Mouse (Mus musculus) limb, embryonic 14.5 days (tissue): ENCODE measurements around the gene A530084C06Rik. TPM values are rescaled to one million over a fixed set of nuclear protein-coding genes. Genes with fewer than 3 reads are reported as not detected.

Experiments
- ATAC-seq: fragments of 200-750 bp; cut with Nextera tagmentation; 2 replicates; pipeline ENCODE4 v1.8.0; 2017; ENCODE audit warnings: low read depth, moderate number of reproducible peaks, moderate TSS enrichment; ENCODE audit not compliant: low FRiP score
- DNase-seq: peaks from one replicate; pipeline ENCODE4 v3.0.0-alpha.2; 2015; ENCODE audit warnings: low spot score
- H3K27ac ChIP-seq: fragments of 300-500 bp; sonication (generic); replicated peaks from 2 replicates; pipeline ENCODE4 v1.5.1; 2014; ENCODE audit warnings: low read depth, mild to moderate bottlenecking, low read length, moderate library complexity, mixed read lengths
- H3K27me3 ChIP-seq: fragments of 300-500 bp; sonication (generic); 2 replicates; pipeline ENCODE4 v1.6.1; 2014; ENCODE audit warnings: low read length, mixed read lengths; ENCODE audit not compliant: control insufficient read depth, insufficient read depth
- H3K36me3 ChIP-seq: fragments of 300-500 bp; sonication (generic); 2 replicates; pipeline ENCODE4 v1.6.1; 2014; ENCODE audit warnings: mild to moderate bottlenecking, low read length, moderate library complexity, mixed read lengths; ENCODE audit not compliant: control insufficient read depth, insufficient read depth
- H3K4me1 ChIP-seq: fragments of 300-500 bp; sonication (generic); 2 replicates; pipeline ENCODE4 v1.6.1; 2014; ENCODE audit warnings: antibody characterized with exemption, low read length, mixed read lengths; ENCODE audit not compliant: control insufficient read depth, insufficient read depth
- H3K4me2 ChIP-seq: fragments of 300-500 bp; sonication (generic); replicated peaks from 2 replicates; pipeline ENCODE4 v1.6.1; 2014; ENCODE audit warnings: low read depth, mild to moderate bottlenecking, low read length, moderate library complexity; ENCODE audit not compliant: severe bottlenecking
- H3K4me3 ChIP-seq: fragments of 300-500 bp; sonication (generic); replicated peaks from 2 replicates; pipeline ENCODE4 v1.5.1; 2014; ENCODE audit warnings: low read length
- H3K9ac ChIP-seq: fragments of 300-500 bp; sonication (generic); 2 replicates; pipeline ENCODE4 v1.6.1; 2014; ENCODE audit warnings: mild to moderate bottlenecking, low read depth, low read length, moderate library complexity; ENCODE audit not compliant: severe bottlenecking
- H3K9me3 ChIP-seq: fragments of 300-500 bp; sonication (generic); 2 replicates; pipeline ENCODE4 v1.6.1; 2016; ENCODE audit warnings: low read length; ENCODE audit not compliant: control insufficient read depth
- POLR2A ChIP-seq: fragments of 200-500 bp; IDR thresholded peaks from 2 replicates; pipeline ENCODE4 v1.8.0; 2012; ENCODE audit warnings: inconsistent platforms, mild to moderate bottlenecking, moderate library complexity, borderline replicate concordance; ENCODE audit not compliant: insufficient read depth, insufficient read length; ENCODE audit errors: extremely low read depth
- WGBS: fragments of 180-500 bp; shearing (Covaris S2); extraction: QIAGEN DNeasy Blood & Tissue Kit; methylation state at CpG from one replicate; pipeline ENCODE4 v1.1.7; 2014; 5-methylcytosine and 5-hydroxymethylcytosine counted together
- polyA plus RNA-seq, 2 experiments: library from polyadenylated mRNA; depleted of rRNA in 1 of 2; stranded (reverse) in 1 of 2; unstranded in 1 of 2; fragments of >200 nt; fragmentation: Nextera tagmentation in 1 of 2; extraction: Ambion mirVana in 1 of 2; gene quantifications; 2 replicates each; pipeline versions ENCODE4 v1.2.1 to v1.2.3; 2012 to 2014

Gene A530084C06Rik
- polyA plus RNA-seq, 2 experiments, result 1.1 TPM; not detected in 1

DNA sequence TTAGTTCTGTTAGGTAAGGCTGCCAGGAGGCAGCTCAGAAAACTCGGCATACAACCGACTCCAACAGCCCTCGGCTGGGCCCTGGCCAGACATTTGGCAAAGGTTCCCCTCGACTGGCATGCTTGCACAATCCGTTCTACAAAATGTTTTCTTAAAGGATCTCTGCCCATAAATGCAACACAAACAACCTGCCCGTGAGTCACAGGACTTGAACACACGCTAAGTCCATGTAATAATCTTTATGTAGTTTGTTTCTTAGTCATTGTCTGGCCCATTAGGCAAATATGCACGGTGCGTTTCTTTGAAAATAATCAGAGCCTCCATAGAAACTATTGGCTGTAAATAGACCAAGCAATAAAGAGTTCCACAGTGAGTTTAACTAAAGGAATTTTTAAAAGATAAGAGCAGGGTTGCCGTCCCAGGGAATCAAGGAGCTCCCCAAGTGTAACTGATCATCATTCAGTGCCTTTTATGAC, 40.7 kb downstream of the A530084C06Rik start:
- DNase-seq, result no peak
- WGBS, result 54% methylated on average over 10 of the region's 10 CpGs
- H3K36me3 ChIP-seq, result no peaks in the 10 kb centered on the region
- no peak overlapping the region for H3K9ac ChIP-seq
- no peak for TF ChIP-seq POLR2A
- H3K4me1 ChIP-seq, result no peaks in the 10 kb centered on the region
- H3K9me3 ChIP-seq, result no peaks in the 10 kb centered on the region
- H3K27me3 ChIP-seq, result no peaks in the 10 kb centered on the region
- H3K4me2 ChIP-seq, result no peak overlapping the region
- no peak overlapping the region for H3K27ac ChIP-seq
- H3K4me3 ChIP-seq, result no peak overlapping the region
- no peak for ATAC-seq

DNA sequence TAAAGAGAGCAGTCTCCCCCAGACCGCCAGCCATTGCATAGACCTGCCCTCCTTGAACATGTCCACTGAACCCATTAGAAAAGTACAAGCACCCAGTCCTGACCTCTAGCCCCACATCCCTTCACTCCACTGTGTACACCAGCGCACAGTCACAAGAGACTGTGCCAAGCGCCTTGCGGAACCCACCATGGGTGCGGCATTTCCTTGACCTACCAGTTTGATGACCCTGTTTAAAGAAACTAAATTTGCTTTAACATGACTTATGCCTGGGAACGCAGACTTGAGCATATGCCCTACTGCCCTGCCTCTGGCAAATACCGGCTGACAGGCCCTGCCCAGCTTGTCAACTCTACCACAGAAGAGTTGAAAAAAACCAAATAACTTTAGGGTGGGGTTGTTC, 43.9 kb downstream of the A530084C06Rik start:
- DNase-seq (no peak), ATAC-seq (no peak)
- 85% methylated on average over 7 of the region's 7 CpGs for WGBS
- no peak overlapping the region for H3K27ac ChIP-seq
- H3K27me3 ChIP-seq, result no peaks in the 10 kb centered on the region
- TF ChIP-seq POLR2A, result no peak
- no peak overlapping the region for H3K4me2 ChIP-seq
- H3K4me1 ChIP-seq, result no peaks in the 10 kb centered on the region
- H3K36me3 ChIP-seq, result no peaks in the 10 kb centered on the region
- no peaks in the 10 kb centered on the region for H3K9me3 ChIP-seq
- H3K4me3 ChIP-seq, result no peak overlapping the region
- H3K9ac ChIP-seq, result no peak overlapping the region

DNA sequence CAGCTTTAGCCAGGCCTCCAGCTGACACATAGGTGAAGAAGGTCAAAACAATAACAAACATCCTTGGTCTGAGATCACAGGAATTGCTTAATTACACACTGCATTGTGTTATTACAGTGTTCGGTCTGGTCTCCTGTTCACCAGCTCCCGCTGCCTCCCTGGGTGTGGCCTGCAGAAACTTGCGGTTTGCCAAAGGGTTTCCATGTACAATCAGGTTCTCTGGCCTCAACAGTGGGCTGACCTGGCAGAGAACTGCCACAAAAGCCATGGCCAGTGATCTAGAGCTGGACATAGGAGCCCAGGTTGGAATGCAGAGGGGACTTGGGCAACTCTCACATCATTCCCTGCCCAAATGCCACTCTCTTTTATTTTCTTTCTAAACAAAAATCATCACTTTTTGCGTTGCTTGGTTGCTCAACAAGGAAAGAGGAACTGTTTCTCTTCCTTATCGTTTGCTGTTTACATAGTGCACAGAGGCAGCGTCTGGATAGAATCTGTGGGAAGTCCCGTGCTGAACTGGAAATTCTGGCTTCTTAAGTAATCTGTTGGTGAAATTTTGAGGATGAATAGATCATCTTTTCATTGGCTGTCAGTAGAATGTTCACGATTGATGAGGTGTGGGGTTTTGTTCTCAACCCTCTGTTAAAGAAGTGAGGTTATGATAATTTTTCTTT, 52.5 kb downstream of the A530084C06Rik start:
- Histone ChIP-seq H3K27ac (no peak overlapping the region), H3K4me1 (no peaks in the 10 kb centered on the region), H3K9ac (no peak overlapping the region), H3K27me3 (no peaks in the 10 kb centered on the region), H3K4me3 (no peak overlapping the region), H3K36me3 (no peaks in the 10 kb centered on the region), H3K4me2 (no peak overlapping the region), H3K9me3 (no peaks in the 10 kb centered on the region)
- no peak for TF ChIP-seq POLR2A
- DNase-seq (no peak), ATAC-seq (no peak)
- 73% methylated on average over 8 of the region's 8 CpGs for WGBS

Other genes starting within 250 kb of the A530084C06Rik start
- 2.9 and 3.1 TPM in 2 replicates for gene Foxq1, start 3.2 kb downstream of the A530084C06Rik start, polyA plus RNA-seq (2012; rRNA removed)
- 2.5 and 3.3 TPM in 2 replicates for gene Foxq1, start 3.2 kb downstream of the A530084C06Rik start, polyA plus RNA-seq (2014; fragmentation: Nextera tagmentation; extraction: Ambion mirVana)
- gene Foxf2, start 66.5 kb upstream of the A530084C06Rik start, polyA plus RNA-seq (2012; rRNA removed), result 12.8 and 19.9 TPM in 2 replicates
- gene Foxf2, start 66.5 kb upstream of the A530084C06Rik start, polyA plus RNA-seq (2014; fragmentation: Nextera tagmentation; extraction: Ambion mirVana), result 5.0 and 6.1 TPM in 2 replicates
- gene Foxc1, start 247.3 kb upstream of the A530084C06Rik start, polyA plus RNA-seq (2012; rRNA removed), result 15.1 and 23.1 TPM in 2 replicates
- 8.5 and 10.3 TPM in 2 replicates for gene Foxc1, start 247.3 kb upstream of the A530084C06Rik start, polyA plus RNA-seq (2014; fragmentation: Nextera tagmentation; extraction: Ambion mirVana)